Mouse (Mus musculus): ENCODE measurements around the gene Ghrh. TPM values are rescaled to one million over a fixed set of nuclear protein-coding genes. Genes with fewer than 3 reads are reported as not detected.

Ghrh gene
- polyA plus RNA-seq, 1 experiment: not detected

GRCm38 (mm10) chr2:157366762-157367161, 19.5 kb upstream of the Ghrh start:
- H3K27me3 ChIP-seq (ENCODE audit: control insufficient read depth, insufficient read depth, insufficient read length): no peaks in the 10 kb centered on the region
- no peak for TF ChIP-seq FOSL1 (IDR thresholded peaks at IDR 0.05; ENCODE audit: insufficient read depth, low read length, poor library complexity, severe bottlenecking)
- TF ChIP-seq MYOD1 (IDR thresholded peaks at IDR 0.05; ENCODE audit: control insufficient read depth, insufficient read length, low read depth): no peak
- H3K4me3 ChIP-seq (ENCODE audit: insufficient read depth, poor library complexity, severe bottlenecking): no peak overlapping the region
- H3ac ChIP-seq (ENCODE audit: control insufficient read depth, insufficient read length, low read depth): no peak overlapping the region
- peaks cover 39% of the 10 kb centered on the region for H3K79me3 ChIP-seq (ENCODE audit: low read depth)
- H3K36me3 ChIP-seq (ENCODE audit: control insufficient read depth, insufficient read depth): peaks cover 19% of the 10 kb centered on the region
- peaks cover 46% of the 10 kb centered on the region for H3K79me2 ChIP-seq (ENCODE audit: control insufficient read depth, insufficient read depth)

GRCm38 (mm10) chr2:157363031-157363430, 15.7 kb upstream of the Ghrh start:
- Histone ChIP-seq H3ac (ENCODE audit: control insufficient read depth, insufficient read length, low read depth) (no peak overlapping the region), H3K79me2 (ENCODE audit: control insufficient read depth, insufficient read depth) (peaks cover 9% of the 10 kb centered on the region), H3K27me3 (ENCODE audit: control insufficient read depth, insufficient read depth, insufficient read length) (no peaks in the 10 kb centered on the region), H3K36me3 (ENCODE audit: control insufficient read depth, insufficient read depth) (no peaks in the 10 kb centered on the region), H3K4me3 (ENCODE audit: insufficient read depth, poor library complexity, severe bottlenecking) (no peak overlapping the region), H3K79me3 (ENCODE audit: low read depth) (peaks cover 4% of the 10 kb centered on the region)
- TF ChIP-seq MYOG (IDR thresholded peaks at IDR 0.05; ENCODE audit: control insufficient read depth, extremely low read depth, insufficient read length): no peak
- no peak for TF ChIP-seq USF1 (IDR thresholded peaks at IDR 0.05; ENCODE audit: low read depth)
- TF ChIP-seq MAX (IDR thresholded peaks at IDR 0.05): no peak
- TF ChIP-seq FOSL1 (IDR thresholded peaks at IDR 0.05; ENCODE audit: insufficient read depth, low read length, poor library complexity, severe bottlenecking): no peak
- no peak for TF ChIP-seq MYOD1 (IDR thresholded peaks at IDR 0.05; ENCODE audit: control insufficient read depth, insufficient read length, low read depth)
- no peak for TF ChIP-seq CTCF (IDR thresholded peaks at IDR 0.05; ENCODE audit: control insufficient read depth, insufficient read depth, insufficient read length)
- TF ChIP-seq CEBPB (IDR thresholded peaks at IDR 0.05; ENCODE audit: low read depth): no peak

GRCm38 (mm10) chr2:157360028-157360427, 12.7 kb upstream of the Ghrh start:
- no peak for TF ChIP-seq MAX (IDR thresholded peaks at IDR 0.05)
- TF ChIP-seq MYOG (IDR thresholded peaks at IDR 0.05; ENCODE audit: control insufficient read depth, extremely low read depth, insufficient read length): no peak
- TF ChIP-seq USF1 (IDR thresholded peaks at IDR 0.05; ENCODE audit: low read depth): no peak
- no peak for TF ChIP-seq FOSL1 (IDR thresholded peaks at IDR 0.05; ENCODE audit: insufficient read depth, low read length, poor library complexity, severe bottlenecking)
- TF ChIP-seq CTCF (IDR thresholded peaks at IDR 0.05; ENCODE audit: control insufficient read depth, insufficient read depth, insufficient read length): no peak
- no peak for TF ChIP-seq MYOD1 (IDR thresholded peaks at IDR 0.05; ENCODE audit: control insufficient read depth, insufficient read length, low read depth)
- TF ChIP-seq CEBPB (IDR thresholded peaks at IDR 0.05; ENCODE audit: low read depth): no peak
- Histone ChIP-seq H3ac (ENCODE audit: control insufficient read depth, insufficient read length, low read depth) (no peak overlapping the region), H3K79me2 (ENCODE audit: control insufficient read depth, insufficient read depth) (no peaks in the 10 kb centered on the region), H3K4me3 (ENCODE audit: insufficient read depth, poor library complexity, severe bottlenecking) (no peak overlapping the region), H3K36me3 (ENCODE audit: control insufficient read depth, insufficient read depth) (no peaks in the 10 kb centered on the region), H3K79me3 (ENCODE audit: low read depth) (no peaks in the 10 kb centered on the region), H3K27me3 (ENCODE audit: control insufficient read depth, insufficient read depth, insufficient read length) (no peaks in the 10 kb centered on the region)

GRCm38 (mm10) chr2:157354106-157354505, 6.8 kb upstream of the Ghrh start:
- no peaks in the 10 kb centered on the region for H3K27me3 ChIP-seq (ENCODE audit: control insufficient read depth, insufficient read depth, insufficient read length)
- no peaks in the 10 kb centered on the region for H3K79me3 ChIP-seq (ENCODE audit: low read depth)
- no peak overlapping the region for H3ac ChIP-seq (ENCODE audit: control insufficient read depth, insufficient read length, low read depth)
- H3K79me2 ChIP-seq (ENCODE audit: control insufficient read depth, insufficient read depth): no peaks in the 10 kb centered on the region
- no peak for TF ChIP-seq MYOG (IDR thresholded peaks at IDR 0.05; ENCODE audit: control insufficient read depth, extremely low read depth, insufficient read length)
- no peak for TF ChIP-seq CEBPB (IDR thresholded peaks at IDR 0.05; ENCODE audit: low read depth)
- TF ChIP-seq CTCF (IDR thresholded peaks at IDR 0.05; ENCODE audit: control insufficient read depth, insufficient read depth, insufficient read length): no peak
- TF ChIP-seq MAX (IDR thresholded peaks at IDR 0.05): no peak
- TF ChIP-seq MYOD1 (IDR thresholded peaks at IDR 0.05; ENCODE audit: control insufficient read depth, insufficient read length, low read depth): no peak
- no peak for TF ChIP-seq FOSL1 (IDR thresholded peaks at IDR 0.05; ENCODE audit: insufficient read depth, low read length, poor library complexity, severe bottlenecking)
- no peaks in the 10 kb centered on the region for H3K36me3 ChIP-seq (ENCODE audit: control insufficient read depth, insufficient read depth)
- H3K4me3 ChIP-seq (ENCODE audit: insufficient read depth, poor library complexity, severe bottlenecking): no peak overlapping the region

GRCm38 (mm10) chr2:157353183-157353582, 5.9 kb upstream of the Ghrh start:
- H3K27me3 ChIP-seq (ENCODE audit: control insufficient read depth, insufficient read depth, insufficient read length): no peaks in the 10 kb centered on the region
- no peak for TF ChIP-seq USF1 (IDR thresholded peaks at IDR 0.05; ENCODE audit: low read depth)
- no peak for TF ChIP-seq MYOG (IDR thresholded peaks at IDR 0.05; ENCODE audit: control insufficient read depth, extremely low read depth, insufficient read length)
- no peak for TF ChIP-seq CEBPB (IDR thresholded peaks at IDR 0.05; ENCODE audit: low read depth)
- no peak for TF ChIP-seq CTCF (IDR thresholded peaks at IDR 0.05; ENCODE audit: control insufficient read depth, insufficient read depth, insufficient read length)
- TF ChIP-seq FOSL1 (IDR thresholded peaks at IDR 0.05; ENCODE audit: insufficient read depth, low read length, poor library complexity, severe bottlenecking): no peak
- no peak for TF ChIP-seq MAX (IDR thresholded peaks at IDR 0.05)
- no peak for TF ChIP-seq MYOD1 (IDR thresholded peaks at IDR 0.05; ENCODE audit: control insufficient read depth, insufficient read length, low read depth)
- no peaks in the 10 kb centered on the region for H3K79me2 ChIP-seq (ENCODE audit: control insufficient read depth, insufficient read depth)
- H3ac ChIP-seq (ENCODE audit: control insufficient read depth, insufficient read length, low read depth): no peak overlapping the region
- H3K4me3 ChIP-seq (ENCODE audit: insufficient read depth, poor library complexity, severe bottlenecking): no peak overlapping the region
- no peaks in the 10 kb centered on the region for H3K36me3 ChIP-seq (ENCODE audit: control insufficient read depth, insufficient read depth)
- H3K79me3 ChIP-seq (ENCODE audit: low read depth): no peaks in the 10 kb centered on the region

- TF ChIP-seq MYOG (IDR thresholded peaks at IDR 0.05; ENCODE audit: control insufficient read depth, extremely low read depth, insufficient read length): no peak
- no peak for TF ChIP-seq CTCF (IDR thresholded peaks at IDR 0.05; ENCODE audit: control insufficient read depth, insufficient read depth, insufficient read length)
- TF ChIP-seq USF1 (IDR thresholded peaks at IDR 0.05; ENCODE audit: low read depth): no peak
- H3K27me3 ChIP-seq (ENCODE audit: control insufficient read depth, insufficient read depth, insufficient read length): no peaks in the 10 kb centered on the region
Measured at GRCm38 (mm10) chr2:157349121-157349778, 1.9 kb upstream of the Ghrh start.

More at GRCm38 (mm10) chr2:157349121-157349778, 1.9 kb upstream of the Ghrh start:
- Histone ChIP-seq H3K36me3 (ENCODE audit: control insufficient read depth, insufficient read depth) (no peaks in the 10 kb centered on the region), H3K79me2 (ENCODE audit: control insufficient read depth, insufficient read depth) (no peaks in the 10 kb centered on the region), H3ac (ENCODE audit: control insufficient read depth, insufficient read length, low read depth) (no peak overlapping the region), H3K4me3 (ENCODE audit: insufficient read depth, poor library complexity, severe bottlenecking) (no peak overlapping the region), H3K79me3 (ENCODE audit: low read depth) (no peaks in the 10 kb centered on the region)

Data from C2C12 (cell line).